Mouse (Mus musculus) mouse trophoblast stem cell (cell line): ENCODE measurements around the gene Zpbp2.

Source experiments
- in situ Hi-C, 2 experiments: fragments of 300-500 bp; cut with MseI, MboI; formaldehyde crosslinking; loops; 2 replicates in 1 of 2; 3 replicates in 1 of 2; pipeline ENCODE4 v1.15.1; 2025

Zpbp2 gene

DNA sequence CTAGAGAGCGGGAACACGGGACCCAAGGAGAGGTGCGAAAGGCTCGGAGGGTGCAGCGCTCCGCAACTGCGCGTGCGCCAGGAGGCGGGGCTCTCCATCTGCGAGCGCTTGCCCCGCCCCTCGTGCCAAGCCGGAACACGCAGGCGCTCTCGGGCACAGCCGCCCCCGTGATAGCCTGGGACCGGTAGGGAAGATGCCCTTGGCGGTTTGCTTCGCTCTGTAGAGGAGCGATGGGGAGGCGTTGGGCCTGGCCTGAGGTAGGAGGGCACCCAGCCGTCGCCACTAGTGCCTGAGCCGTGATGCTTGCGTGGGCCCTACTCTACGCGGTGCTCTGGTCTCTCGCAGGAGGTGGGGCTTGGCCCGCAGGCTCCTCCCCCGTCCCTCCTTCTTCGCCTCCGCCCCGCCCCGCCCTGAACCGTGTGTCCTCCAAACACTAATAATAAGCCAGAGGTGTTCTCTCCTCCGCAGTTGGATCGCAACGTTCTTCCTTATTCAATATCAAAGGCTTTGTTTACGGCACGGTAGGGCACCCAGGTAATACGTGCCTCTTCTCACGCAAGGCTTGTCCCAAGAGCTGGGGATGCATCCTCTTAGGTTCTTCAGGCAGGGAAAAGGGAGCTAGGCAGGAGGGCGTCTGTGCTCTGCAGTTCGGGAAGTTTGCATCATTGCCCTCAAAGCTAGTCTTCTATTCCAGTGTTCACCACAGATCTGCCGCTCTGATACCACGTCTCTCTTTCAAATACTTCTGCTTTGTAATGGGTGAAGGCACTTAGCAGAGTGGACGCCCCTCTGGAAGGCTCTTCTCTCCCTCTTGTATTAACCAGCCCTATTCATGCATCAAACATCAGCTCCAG lies at the start of gene Zpbp2:
Zpbp2 (plus strand) TSS at position 123 of the 854 bp plus-strand sequence.
- in situ Hi-C loops = no loop called here

DNA sequence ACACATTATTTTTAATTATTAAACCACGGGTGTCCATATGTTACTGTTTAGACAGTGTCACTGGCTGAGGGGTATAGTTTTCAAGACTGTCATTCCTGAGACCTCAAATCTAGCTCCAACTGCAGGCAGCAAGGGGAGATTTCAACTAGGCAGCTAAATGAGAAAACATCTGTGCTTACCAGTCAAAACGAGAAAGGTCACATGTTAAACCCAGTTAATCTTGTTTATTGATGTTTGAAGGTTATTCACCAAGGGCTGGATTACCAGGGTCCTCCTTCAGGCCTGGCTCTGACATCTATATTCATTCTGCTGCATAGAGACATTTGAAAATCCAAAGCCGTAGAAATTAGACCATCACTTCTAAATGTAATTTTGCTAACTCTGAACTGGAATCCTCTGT lies 46.0 kb upstream of the Zpbp2 start:
- in situ Hi-C loops = no loop called here

DNA sequence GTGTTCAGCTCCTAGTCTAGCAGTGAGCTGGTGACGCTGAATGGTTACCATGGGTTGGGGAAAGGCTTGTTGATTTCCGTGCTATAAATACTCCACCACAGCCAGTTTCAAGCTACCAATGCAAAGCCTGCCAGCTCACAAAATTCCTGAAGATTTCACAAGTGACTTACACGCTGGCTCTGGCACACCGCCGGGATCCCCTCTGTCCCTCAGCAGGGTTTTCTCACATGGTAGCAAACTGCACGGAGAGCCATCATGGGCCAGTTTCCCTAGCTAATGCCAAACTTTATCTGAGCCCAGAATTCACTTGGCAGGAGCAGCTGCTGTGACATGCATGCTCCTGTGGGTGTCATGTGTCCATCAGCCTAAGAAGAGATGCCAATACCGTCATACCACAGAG lies 41.5 kb upstream of the Zpbp2 start:
- in situ Hi-C loops = no loop called here

- in situ Hi-C loops = no loop called here
Observed at GRCm38 (mm10) chr11:98510125-98510524, 40.8 kb upstream of the Zpbp2 start.

DNA sequence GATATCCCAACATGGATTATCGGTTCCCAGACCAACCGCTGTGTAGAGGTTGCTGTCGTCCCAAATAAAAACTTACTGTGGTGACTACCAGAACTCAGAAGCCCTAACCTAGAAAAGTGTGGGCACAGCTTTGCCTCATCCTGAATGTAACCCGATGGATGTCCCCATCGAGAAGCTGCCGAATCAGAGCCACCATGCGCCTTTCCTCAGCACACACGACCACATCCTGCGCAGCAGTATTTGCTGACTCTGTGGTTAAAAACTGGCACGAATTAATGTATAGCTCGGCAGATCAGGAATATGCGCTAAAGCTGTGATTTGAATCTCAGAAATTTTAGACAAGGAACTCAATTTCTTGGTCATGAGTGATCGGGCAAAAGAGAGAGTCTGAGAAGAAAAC lies 38.0 kb upstream of the Zpbp2 start:
- in situ Hi-C loops = no loop called here

DNA sequence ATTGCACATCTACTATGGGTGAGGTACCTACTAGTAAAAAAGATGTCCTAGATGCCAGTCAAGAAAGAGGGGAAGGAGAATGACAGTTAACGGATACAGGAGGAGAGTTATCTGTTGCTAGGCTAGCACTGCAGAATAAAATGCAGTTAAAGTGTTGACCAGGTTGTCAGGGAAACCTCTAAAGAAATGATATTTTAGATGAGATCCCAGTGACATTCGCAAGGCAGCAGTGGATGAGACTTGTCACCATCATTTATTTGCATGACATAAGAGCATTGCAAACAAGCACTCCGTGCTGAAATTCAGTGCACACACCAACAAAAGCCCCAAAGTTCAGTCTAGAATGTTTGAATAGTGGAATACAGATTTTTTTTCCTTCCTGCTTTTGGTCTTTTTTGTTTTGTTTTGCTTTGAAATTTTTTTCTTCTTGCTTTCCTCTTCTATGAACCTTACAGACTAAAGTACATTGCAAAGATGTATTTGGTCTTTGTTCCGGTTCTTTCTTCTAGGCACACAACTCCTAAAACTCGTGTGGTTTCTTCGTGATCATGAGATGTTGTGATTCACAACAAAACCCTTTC lies 37.5 kb upstream of the Zpbp2 start:
- in situ Hi-C loops = no loop called here

- in situ Hi-C loops = no loop called here
Observed at GRCm38 (mm10) chr11:98520468-98520867, 30.4 kb upstream of the Zpbp2 start.

DNA sequence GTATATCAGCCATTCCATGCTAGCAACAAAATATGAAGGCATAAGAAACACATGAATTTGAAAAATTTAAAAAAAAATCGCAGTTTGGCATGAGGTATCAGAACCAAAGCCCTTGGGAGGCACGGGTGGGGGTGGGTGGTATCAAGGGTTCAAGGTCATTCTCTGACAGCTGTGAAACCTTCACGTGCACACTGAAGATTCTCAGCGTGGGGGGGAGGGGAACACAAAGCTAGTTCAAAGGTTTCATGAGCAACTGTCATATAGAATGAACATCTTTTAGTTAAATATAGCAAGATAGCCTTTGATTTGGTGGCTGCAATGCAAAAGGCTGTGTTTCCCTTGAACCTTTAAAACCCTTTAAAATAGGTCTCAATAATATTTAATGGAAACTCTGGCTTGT lies 25.8 kb upstream of the Zpbp2 start:
- in situ Hi-C loops = no loop called here

GRCm38 (mm10) chr11:98526824-98527461 lies 24.0 kb upstream of the Zpbp2 start:
- in situ Hi-C loops = no loop called here

DNA sequence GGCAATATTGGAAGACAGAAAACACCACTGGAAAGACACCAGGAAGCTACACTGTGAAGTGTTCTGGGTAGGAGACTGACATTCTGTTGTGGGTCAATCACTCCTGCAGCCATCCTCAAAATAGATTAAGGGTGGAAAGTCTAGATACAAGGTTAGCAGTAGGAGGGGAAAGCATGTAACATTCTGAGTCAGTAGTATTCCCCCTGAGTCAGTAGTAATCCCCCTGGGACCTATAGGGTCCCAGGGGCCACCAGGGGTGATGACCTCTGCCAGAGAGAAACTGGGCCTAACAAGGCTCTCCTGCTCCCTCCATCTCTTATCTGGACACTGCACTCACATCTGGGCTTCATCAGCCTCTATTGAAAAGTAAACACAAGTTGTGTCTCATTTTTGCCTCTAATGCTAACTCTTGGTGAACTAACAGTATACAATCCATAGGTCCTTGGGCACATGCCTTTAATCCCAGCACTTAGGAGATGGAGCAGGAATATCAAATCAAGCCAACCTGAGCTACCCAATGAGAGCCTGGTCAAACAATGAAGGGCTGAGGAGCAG lies 13.3 kb upstream of the Zpbp2 start:
- in situ Hi-C loops = no loop called here

DNA sequence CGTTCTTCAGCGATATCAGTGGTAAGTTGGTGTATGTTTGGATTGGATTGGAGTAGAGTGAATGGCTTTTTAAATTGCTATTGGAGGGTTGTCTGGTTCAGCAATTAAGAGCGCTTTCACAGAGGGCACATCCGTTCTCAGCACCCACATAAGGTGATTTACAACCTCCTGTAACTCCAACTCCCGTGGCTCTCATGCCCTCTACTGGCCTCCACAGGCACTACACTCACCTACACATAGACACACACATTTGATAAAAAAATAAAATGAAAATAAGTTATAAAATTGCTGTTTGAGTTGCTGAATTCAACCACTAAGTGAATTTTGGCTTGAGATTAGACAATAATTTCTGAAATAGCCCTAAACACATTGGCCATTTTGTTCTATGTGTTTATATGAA lies 10.6 kb upstream of the Zpbp2 start:
- in situ Hi-C loops = no loop called here

DNA sequence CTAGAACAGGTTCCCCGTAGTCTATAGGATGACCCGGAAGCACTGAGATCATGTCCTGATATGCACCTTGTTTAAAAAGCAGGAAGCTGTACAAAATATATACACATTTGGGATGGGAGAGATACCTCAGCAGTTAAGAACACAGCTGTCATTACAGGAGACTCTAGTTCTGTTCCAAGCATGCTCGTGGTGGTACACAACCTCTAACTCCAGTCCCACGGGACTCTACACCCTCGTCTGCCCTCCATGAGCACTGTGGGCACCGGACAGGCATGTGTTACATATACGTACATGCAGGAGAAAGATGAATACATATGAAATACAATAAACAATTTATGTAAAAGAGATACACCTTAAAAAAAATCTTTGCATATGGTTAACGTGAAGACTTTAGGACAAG lies 8.3 kb upstream of the Zpbp2 start:
- in situ Hi-C loops = no loop called here

DNA sequence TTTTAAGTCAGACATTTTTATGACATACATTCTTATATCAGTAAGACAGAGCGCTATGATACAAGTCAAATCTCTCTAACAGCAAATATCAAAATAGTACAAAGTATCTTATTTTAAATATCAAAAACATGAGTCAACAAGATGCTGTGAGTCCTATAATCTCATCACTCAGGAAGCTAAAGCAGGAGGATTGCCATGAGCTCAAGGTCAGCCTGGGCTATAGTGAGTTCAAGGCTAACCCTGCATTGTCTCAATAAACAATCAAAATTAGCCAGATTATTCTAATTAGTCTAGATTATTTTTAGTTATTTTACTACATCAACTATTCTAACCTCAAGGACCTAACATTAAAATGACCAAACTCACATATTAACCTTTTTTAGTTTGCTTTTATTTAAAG lies 7.5 kb upstream of the Zpbp2 start:
- in situ Hi-C loops = no loop called here

- in situ Hi-C loops = no loop called here
Observed at GRCm38 (mm10) chr11:98544890-98545677, 5.8 kb upstream of the Zpbp2 start.

DNA sequence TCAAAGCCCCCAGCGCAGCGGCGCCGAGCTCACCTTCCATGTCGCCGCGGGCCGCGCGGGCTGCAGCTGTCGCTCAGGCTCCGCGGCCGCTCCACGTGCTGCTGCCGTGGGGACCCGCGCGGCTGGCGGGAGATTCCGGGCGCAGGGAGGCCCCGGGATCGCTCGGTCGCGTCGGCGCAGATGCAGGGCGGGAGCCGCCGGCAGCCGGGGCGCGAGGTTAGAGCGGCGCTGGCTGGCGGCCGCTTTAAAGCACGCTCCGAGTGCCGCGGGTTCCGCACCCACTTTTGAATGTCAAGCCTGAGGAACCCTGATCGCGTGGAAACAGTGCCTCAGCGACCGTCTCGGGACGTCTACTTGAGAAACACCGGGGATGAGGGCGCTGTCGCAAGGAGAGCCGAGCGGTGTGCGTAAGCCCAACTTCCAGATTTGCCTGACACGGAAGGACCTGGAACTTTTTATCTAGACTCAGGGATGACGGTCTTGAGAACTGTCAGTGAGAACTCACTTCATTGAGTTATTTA lies 5.1 kb upstream of the Zpbp2 start, which contains the start of gene Ikzf3:
Ikzf3 (minus strand) TSS at position 321 of the 521 bp plus-strand sequence.
- in situ Hi-C loops = no loop called here

GRCm38 (mm10) chr11:98546529-98547307 lies 4.2 kb upstream of the Zpbp2 start:
- in situ Hi-C loops = no loop called here

DNA sequence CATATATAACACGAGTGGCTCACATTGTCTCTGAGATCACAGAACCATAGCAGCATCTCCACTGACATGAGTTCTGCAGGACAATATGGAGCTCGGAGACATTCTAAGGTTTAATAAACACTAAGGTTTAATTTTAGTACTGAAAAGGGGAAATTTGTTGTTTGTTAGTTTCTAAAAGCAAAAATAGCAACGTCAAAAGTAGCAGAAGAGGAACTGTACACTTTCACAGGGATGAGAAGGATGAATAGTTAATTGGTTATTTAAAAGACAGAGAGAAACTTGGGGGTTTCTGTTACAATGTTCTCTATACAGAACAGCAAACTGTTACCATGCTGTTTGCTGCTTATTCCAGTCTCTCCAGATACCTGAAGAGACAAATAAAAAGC lies 3.6 kb upstream of the Zpbp2 start:
- in situ Hi-C loops = no loop called here

DNA sequence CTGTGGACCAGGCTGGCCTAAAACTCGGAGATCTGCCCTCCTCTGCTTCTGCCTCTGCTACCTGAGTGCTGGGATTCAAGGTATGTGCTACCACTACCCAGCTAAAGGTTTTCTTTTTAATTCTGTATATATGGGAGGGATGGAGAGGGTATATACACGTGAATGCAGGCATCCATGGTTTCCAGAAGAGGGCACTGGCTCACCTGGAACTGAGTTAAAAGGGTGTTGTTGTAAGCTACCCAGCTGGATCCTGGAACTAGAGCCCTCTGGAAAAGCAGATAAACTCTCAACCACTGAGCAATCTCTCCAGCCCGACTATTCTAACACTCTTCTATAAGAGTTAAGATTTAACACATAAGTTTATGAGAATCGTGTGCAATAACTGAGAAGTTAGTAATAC lies 1.5 kb upstream of the Zpbp2 start:
- in situ Hi-C loops = no loop called here

DNA sequence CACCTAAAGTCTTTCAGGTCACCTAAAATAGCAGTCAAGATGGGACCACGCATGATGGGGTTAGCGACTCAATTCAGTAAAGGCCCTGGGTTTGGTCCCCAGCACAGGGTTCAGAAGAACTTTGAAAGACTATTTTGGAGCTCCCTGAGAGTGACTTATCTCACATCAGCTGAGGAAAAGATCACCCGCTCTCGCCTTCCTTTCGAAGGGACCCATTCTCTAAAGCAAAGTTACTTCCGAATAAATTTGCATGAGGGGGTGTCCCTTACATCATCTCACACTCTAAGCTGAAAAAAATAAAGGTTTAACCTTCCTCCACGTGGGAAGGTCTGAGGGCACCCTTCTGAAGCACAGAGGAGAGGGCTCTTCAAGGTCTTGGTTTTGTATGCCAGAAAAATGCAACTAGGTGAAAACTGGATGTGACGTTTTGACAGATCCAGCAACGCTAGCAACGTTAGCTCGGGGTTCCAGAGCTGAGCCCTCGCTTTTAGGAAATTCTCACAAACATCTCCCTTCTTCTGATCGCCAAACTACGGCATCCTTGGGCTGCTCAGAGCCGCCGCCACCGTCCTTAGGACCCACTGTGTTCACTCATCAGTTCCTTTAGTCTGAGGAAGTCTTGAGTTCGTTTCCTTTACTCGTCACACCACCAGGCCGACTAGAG lies 454 bp upstream of the Zpbp2 start:
- in situ Hi-C loops = no loop called here

GRCm38 (mm10) chr11:98553966-98554365 lies 3.1 kb downstream of the Zpbp2 start:
- in situ Hi-C loops = no loop called here
